Mouse (Mus musculus): ENCODE data around the gene Rreb1. TPM values are rescaled to one million over a fixed set of nuclear protein-coding genes. Genes with fewer than 3 reads are reported as not detected.

The Rreb1 gene
- total and polyA plus RNA-seq, 2 experiments from 2014 or later: 8.7 to 21.2 TPM

- DNase-seq (ENCODE audit: low spot score) (no peak), ATAC-seq (ENCODE audit: insufficient read depth, low read depth) (no peak)
- Histone ChIP-seq H3K4me1 (ENCODE audit: control insufficient read depth, insufficient read depth) (peaks cover 48% of the 10 kb centered on the region), H3K36me3 (replicated peaks; ENCODE audit: control insufficient read depth, insufficient read depth, low read length) (no peaks in the 10 kb centered on the region), H3K27ac (ENCODE audit: low read depth) (no peak overlapping the region; the same call in 1 of the 2 replicates), H3K9me3 (replicated peaks; ENCODE audit: control insufficient read depth, low read length) (no peaks in the 10 kb centered on the region), H3K4me3 (ENCODE audit: low read depth, low read length) (no peak overlapping the region), H3K4me2 (ENCODE audit: low read depth, low read length) (no peak overlapping the region), H3K9ac (replicated peaks; ENCODE audit: low read depth, low read length) (no peak overlapping the region), H3K27me3 (ENCODE audit: control insufficient read depth, insufficient read depth, low read length) (no peaks in the 10 kb centered on the region)
- WGBS: 73% methylated on average over 12 of the region's 12 CpGs
- TF ChIP-seq EP300 (IDR thresholded peaks at IDR 0.05; ENCODE audit: low read depth) (no peak), CTCF (IDR thresholded peaks at IDR 0.05; ENCODE audit: low read depth) (no peak)
Measured at GRCm38 (mm10) chr13:37870118-37870908, 92.1 kb downstream of the Rreb1 start.

GRCm38 (mm10) chr13:37872142-37872835 is 94.1 kb downstream of the Rreb1 start:
- ATAC-seq (ENCODE audit: insufficient read depth, low read depth) (no peak), DNase-seq (ENCODE audit: low spot score) (no peak)
- Histone ChIP-seq H3K9ac (replicated peaks; ENCODE audit: low read depth, low read length) (no peak overlapping the region), H3K27ac (ENCODE audit: low read depth) (no peak overlapping the region), H3K9me3 (replicated peaks; ENCODE audit: control insufficient read depth, low read length) (no peaks in the 10 kb centered on the region), H3K36me3 (replicated peaks; ENCODE audit: control insufficient read depth, insufficient read depth, low read length) (no peaks in the 10 kb centered on the region), H3K4me2 (ENCODE audit: low read depth, low read length) (no peak overlapping the region), H3K4me3 (ENCODE audit: low read depth, low read length) (no peak overlapping the region), H3K4me1 (ENCODE audit: control insufficient read depth, insufficient read depth) (peaks cover 37% of the 10 kb centered on the region), H3K27me3 (ENCODE audit: control insufficient read depth, insufficient read depth, low read length) (no peaks in the 10 kb centered on the region)
- TF ChIP-seq EP300 (IDR thresholded peaks at IDR 0.05; ENCODE audit: low read depth) (no peak), CTCF (IDR thresholded peaks at IDR 0.05; ENCODE audit: low read depth) (no peak)
- WGBS: 93% methylated on average over 2 of the region's 2 CpGs

- Histone ChIP-seq H3K4me1 (ENCODE audit: control insufficient read depth, insufficient read depth) (peaks cover 36% of the 10 kb centered on the region), H3K27ac (ENCODE audit: low read depth) (peak overlapping the region; percentile 20; the same call in 1 of the 2 replicates), H3K4me2 (ENCODE audit: low read depth, low read length) (no peak overlapping the region), H3K4me3 (ENCODE audit: low read depth, low read length) (no peak overlapping the region), H3K9me3 (replicated peaks; ENCODE audit: control insufficient read depth, low read length) (no peaks in the 10 kb centered on the region), H3K9ac (replicated peaks; ENCODE audit: low read depth, low read length) (no peak overlapping the region), H3K27me3 (ENCODE audit: control insufficient read depth, insufficient read depth, low read length) (no peaks in the 10 kb centered on the region), H3K36me3 (replicated peaks; ENCODE audit: control insufficient read depth, insufficient read depth, low read length) (no peaks in the 10 kb centered on the region)
- DNase-seq (ENCODE audit: low spot score): no peak
- no peak for TF ChIP-seq EP300 (IDR thresholded peaks at IDR 0.05; ENCODE audit: low read depth)
- TF ChIP-seq CTCF (IDR thresholded peaks at IDR 0.05; ENCODE audit: low read depth): no peak
- ATAC-seq (ENCODE audit: insufficient read depth, low read depth): no peak
- WGBS: 81% methylated on average over 7 of the region's 7 CpGs
Measured at GRCm38 (mm10) chr13:37873125-37873891, 95.1 kb downstream of the Rreb1 start.

GRCm38 (mm10) chr13:37875919-37876318 is 97.7 kb downstream of the Rreb1 start:
- no peaks in the 10 kb centered on the region for H3K36me3 ChIP-seq (replicated peaks; ENCODE audit: control insufficient read depth, insufficient read depth, low read length)
- ATAC-seq (ENCODE audit: insufficient read depth, low read depth) (no peak), DNase-seq (ENCODE audit: low spot score) (no peak)
- H3K9me3 ChIP-seq (replicated peaks; ENCODE audit: control insufficient read depth, low read length): no peaks in the 10 kb centered on the region
- H3K4me3 ChIP-seq (ENCODE audit: low read depth, low read length): no peak overlapping the region
- TF ChIP-seq CTCF (IDR thresholded peaks at IDR 0.05; ENCODE audit: low read depth): no peak
- no peak for TF ChIP-seq EP300 (IDR thresholded peaks at IDR 0.05; ENCODE audit: low read depth)
- H3K9ac ChIP-seq (replicated peaks; ENCODE audit: low read depth, low read length): no peak overlapping the region
- H3K4me2 ChIP-seq (ENCODE audit: low read depth, low read length): no peak overlapping the region
- WGBS: 88% methylated on average over 2 of the region's 2 CpGs
- H3K27ac ChIP-seq (ENCODE audit: low read depth): no peak overlapping the region
- H3K27me3 ChIP-seq (ENCODE audit: control insufficient read depth, insufficient read depth, low read length): no peaks in the 10 kb centered on the region
- peaks cover 61% of the 10 kb centered on the region for H3K4me1 ChIP-seq (ENCODE audit: control insufficient read depth, insufficient read depth)

GRCm38 (mm10) chr13:37876366-37876765 is 98.2 kb downstream of the Rreb1 start:
- H3K4me3 ChIP-seq (ENCODE audit: low read depth, low read length): no peak overlapping the region
- WGBS: 64% methylated on average over 5 of the region's 5 CpGs
- peaks cover 62% of the 10 kb centered on the region for H3K4me1 ChIP-seq (ENCODE audit: control insufficient read depth, insufficient read depth)
- H3K4me2 ChIP-seq (ENCODE audit: low read depth, low read length): no peak overlapping the region
- no peaks in the 10 kb centered on the region for H3K27me3 ChIP-seq (ENCODE audit: control insufficient read depth, insufficient read depth, low read length)
- ATAC-seq (ENCODE audit: insufficient read depth, low read depth) (no peak), DNase-seq (ENCODE audit: low spot score) (no peak)
- no peak for TF ChIP-seq EP300 (IDR thresholded peaks at IDR 0.05; ENCODE audit: low read depth)
- TF ChIP-seq CTCF (IDR thresholded peaks at IDR 0.05; ENCODE audit: low read depth): no peak
- no peaks in the 10 kb centered on the region for H3K9me3 ChIP-seq (replicated peaks; ENCODE audit: control insufficient read depth, low read length)
- H3K9ac ChIP-seq (replicated peaks; ENCODE audit: low read depth, low read length): no peak overlapping the region
- no peaks in the 10 kb centered on the region for H3K36me3 ChIP-seq (replicated peaks; ENCODE audit: control insufficient read depth, insufficient read depth, low read length)
- no peak overlapping the region for H3K27ac ChIP-seq (ENCODE audit: low read depth)

Measured in heart, postnatal 0 days (tissue).